11 mouse cellular contexts compared by ENCODE assay signal in genomic region chr2:121575741-121576201, GRCm38 (mm10).
DNase-seq lines count a peak whose midpoint lies in the region; ATAC-seq and TF ChIP-seq lines count a peak whose summit lies in the region.
"Had no signal": no experiment of that assay in that cellular context is flagged by ENCODE, and none has a peak within 500 bp of the region (broad histone marks: within the 10 kb centered on the region; RNA-seq: fewer than 3 reads in every experiment).

No protein-coding gene starts in this region.

- H3K27me3 ChIP-seq in heart, adult 2 months (ENCODE audit: control insufficient read depth, insufficient read depth, low read length): no peaks in the 10 kb centered on the region
- H3K27me3 ChIP-seq: hindbrain, embryonic 15.5 days had no signal

- H3K27ac ChIP-seq in heart, adult 2 months: 0 out of 2 replicates have a peak overlapping the region, but pooled peaks have one; percentile 9
- H3K27ac ChIP-seq: hindbrain, embryonic 15.5 days; midbrain, embryonic 10.5 days had no signal

- peaks cover 2% of the 10 kb centered on the region for H3K4me1 ChIP-seq in heart, adult 2 months (ENCODE audit: control insufficient read depth, insufficient read depth, low read length)

- intact Hi-C loops in heart, adult 2 months (cut with DNase I): no loop called here

- H3K79me2 ChIP-seq in heart, adult 2 months (replicated peaks; ENCODE audit: control insufficient read depth, insufficient read depth, low read length): no peaks in the 10 kb centered on the region

- WGBS in heart, adult 2 months: 65% methylated on average over 8 of the region's 8 CpGs

- peak in 1 of 2 experiments; percentile 30 for DNase-seq in heart, adult 2 months
- DNase-seq in heart, adult 8-10 months (ENCODE audit: low spot score): no peak
- peak; percentile 24 for DNase-seq in Muller cell, postnatal 12 days (ENCODE audit: inconsistent ontology term)
- peak; percentile 77 to 78 for DNase-seq in adrenal gland, postnatal 36 days
- DNase-seq in lung, postnatal 36 days: peak; percentile 54
- no peak for DNase-seq in MN1 (ENCODE audit: low spot score)
- DNase-seq: cerebellum, postnatal 14 days; retina, postnatal 1 day had no signal

- H3K36me3 ChIP-seq in heart, adult 2 months (ENCODE audit: control insufficient read depth, insufficient read depth, low read length): no peaks in the 10 kb centered on the region

- no peak overlapping the region for H3K4me3 ChIP-seq in heart, adult 2 months
- H3K4me3 ChIP-seq: hindbrain, embryonic 15.5 days; midbrain, embryonic 10.5 days had no signal

- TF ChIP-seq EP300 in heart, adult 2 months (IDR thresholded peaks at IDR 0.05; ENCODE audit: insufficient read depth, low read depth, low read length): no peak

- TF ChIP-seq POLR2A in heart, adult 2 months (IDR thresholded peaks at IDR 0.05; ENCODE audit: insufficient read depth, low read depth, low read length): no peak

- no peak for TF ChIP-seq CTCF in heart, adult 2 months (IDR thresholded peaks at IDR 0.05)

- no peak for ATAC-seq in erythroblast, adult 5-6 weeks (replicated peaks; ENCODE audit: low FRiP score, poor library complexity, severe bottlenecking)

- no peak overlapping the region for H3K9ac ChIP-seq in heart, adult 2 months (ENCODE audit: low read depth, low read length)
- H3K9ac ChIP-seq: hindbrain, embryonic 15.5 days had no signal

Comparison
In these comparisons a context has a peak if more than half of its experiments do, and no peak if none do; other contexts are left out.
1. DNase-seq: peak in Muller cell, postnatal 12 days (single experiment), adrenal gland, postnatal 36 days (2 of 2) and lung, postnatal 36 days (single experiment); none in heart, adult 8-10 months (single experiment) and MN1 (single experiment).